Mouse (Mus musculus): ENCODE data around the gene Spsb1. TPM values are rescaled to one million over a fixed set of nuclear protein-coding genes. Genes with fewer than 3 reads are reported as not detected.
A peak's percentile ranks its signal among the peaks of the same experiment; 100 is the strongest.

Gene Spsb1
- polyA plus RNA-seq (2012; rRNA removed): 26.1 and 28.5 TPM in 2 replicates

DNA sequence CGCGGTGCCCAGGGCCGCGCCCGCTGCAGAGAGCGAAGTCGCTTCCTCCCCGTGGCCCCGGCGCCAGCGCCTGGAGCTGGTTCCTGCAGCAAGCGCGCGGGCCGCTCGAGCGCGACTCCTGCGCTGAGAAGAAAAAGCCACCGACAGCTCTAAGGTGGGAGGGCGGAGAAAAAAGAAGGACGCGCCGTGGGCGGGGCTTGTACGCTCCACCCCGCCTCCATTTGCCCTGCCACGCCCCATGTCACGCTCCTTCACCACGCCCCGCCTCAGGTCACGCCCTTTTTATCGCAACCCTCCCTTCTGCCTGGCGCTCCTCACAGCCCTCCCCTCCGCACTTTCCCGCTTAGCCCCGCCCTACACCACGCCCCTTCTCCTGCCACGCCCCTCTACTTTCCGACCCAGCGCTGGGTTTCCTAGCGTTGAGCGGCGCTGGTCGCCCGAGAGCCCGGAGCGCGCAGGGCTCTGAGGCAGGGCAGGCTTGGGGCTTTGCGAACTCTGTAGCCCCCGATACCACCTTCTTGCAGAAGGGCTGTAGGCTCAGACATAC, at the start of gene Spsb1:
TSS of gene Spsb1 (minus strand) at position 151 of the 547 bp plus-strand sequence.
- no peak for DNase-seq (ENCODE audit: low read depth)

- no peak for DNase-seq (ENCODE audit: low read depth)
These were observed 48.8 kb upstream of the Spsb1 start for GRCm38 (mm10) chr4:150003641-150004040.

GRCm38 (mm10) chr4:150003021-150003580, 48.3 kb upstream of the Spsb1 start:
- DNase-seq (ENCODE audit: low read depth): no peak

DNA sequence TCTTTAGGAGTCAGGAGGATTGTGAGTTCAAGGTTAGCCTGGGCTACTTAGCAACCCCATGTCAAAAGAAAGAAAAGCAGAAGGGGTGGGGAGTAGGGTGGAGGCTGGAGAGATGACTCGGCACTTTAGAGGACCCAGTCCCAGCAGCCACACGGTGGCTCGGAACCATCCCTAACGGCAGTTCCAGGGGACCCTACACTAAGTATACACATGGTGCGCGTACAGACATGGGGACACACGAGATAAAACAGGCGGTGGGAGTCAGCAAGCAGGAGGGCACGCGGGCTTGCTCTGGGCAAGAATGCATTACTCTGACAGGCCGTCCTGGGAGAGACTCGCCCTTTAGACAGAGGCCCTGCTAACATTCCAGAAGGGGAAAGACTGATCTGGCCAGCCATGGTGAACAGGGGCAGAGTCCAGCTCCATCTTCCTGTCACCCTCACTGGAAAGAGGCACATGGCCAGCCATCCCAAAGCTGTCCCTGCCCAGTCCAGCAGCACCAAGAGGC, 47.2 kb upstream of the Spsb1 start:
- no peak for DNase-seq (ENCODE audit: low read depth)

DNA sequence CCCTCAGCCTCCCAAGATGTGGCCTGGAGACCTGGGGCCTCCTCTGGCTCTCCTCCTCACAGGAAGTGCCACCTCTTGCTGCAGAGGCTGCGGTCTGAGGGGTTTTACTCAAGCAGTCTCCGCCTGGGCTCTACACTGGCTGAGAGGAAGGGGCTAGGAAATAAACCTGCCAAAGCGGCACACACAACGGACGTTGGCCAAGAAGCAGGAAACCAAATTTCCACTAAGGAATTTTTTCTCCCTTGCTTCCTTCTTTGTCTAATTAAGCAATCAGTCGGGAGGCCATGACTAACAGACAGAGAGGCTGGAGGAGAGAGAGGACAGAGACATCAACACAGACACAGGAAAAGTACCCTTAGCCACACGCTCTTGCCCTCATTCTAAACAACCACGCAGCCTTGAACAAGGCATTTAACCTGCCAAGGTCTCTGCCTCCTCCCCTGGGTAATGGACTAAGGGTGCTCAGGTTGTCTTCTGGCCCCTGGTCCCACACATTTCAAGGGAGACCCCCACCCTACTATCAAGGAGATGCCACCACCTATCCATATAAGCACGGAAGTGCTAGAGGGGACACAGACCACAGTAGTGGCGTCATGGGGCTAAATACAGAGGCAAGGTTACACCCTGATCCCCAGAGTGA, 46.5 kb upstream of the Spsb1 start:
- DNase-seq (ENCODE audit: low read depth): no peak

DNA sequence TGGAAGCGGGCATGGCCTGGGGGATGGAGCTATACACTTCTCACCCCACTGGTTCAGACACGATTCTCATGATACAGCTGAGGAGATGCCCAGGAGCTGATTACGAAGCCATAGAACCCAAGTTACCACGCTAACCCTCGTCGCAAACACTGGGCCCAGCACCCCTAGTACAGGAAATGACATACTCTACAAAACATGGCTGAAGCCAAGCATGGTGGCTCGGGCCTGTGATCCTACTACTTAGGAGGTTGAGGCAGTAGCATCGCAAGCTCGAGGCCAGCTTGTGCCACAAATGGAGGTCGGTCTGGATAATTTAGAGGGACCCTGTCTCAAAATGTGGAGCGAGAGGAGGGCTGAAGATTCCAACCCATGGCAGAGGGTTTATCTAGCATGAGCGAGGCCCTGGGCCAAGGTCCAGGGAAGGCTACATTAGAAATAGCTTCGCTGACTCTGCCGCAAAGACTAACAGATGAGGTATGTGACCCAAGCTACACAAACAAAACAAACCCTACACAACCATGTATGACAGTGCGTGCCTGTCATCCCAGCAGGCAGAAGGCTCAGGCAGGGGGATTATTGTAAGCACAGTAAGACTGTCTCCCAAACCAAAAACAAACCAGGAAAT, 45.2 kb upstream of the Spsb1 start:
- no peak for DNase-seq (ENCODE audit: low read depth)

DNA sequence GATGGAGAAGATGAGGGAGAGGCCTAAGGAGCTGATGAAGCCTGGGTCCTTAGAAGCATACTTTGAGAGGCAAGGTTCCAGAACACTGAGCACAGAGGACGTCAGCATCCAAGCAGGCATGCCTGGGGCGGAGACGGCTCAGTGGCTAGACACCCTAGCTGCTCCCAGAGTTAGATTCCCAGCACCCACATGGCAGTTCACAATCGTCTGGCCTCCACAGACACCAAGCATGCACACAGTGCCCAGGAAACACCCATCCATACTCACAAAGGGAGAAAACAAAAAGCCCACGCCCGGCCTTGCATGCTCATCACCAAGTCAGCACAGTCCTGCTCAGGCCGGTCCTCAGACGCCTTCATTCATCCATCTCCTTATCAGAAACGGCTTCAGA, 44.7 kb upstream of the Spsb1 start:
- no peak for DNase-seq (ENCODE audit: low read depth)

DNA sequence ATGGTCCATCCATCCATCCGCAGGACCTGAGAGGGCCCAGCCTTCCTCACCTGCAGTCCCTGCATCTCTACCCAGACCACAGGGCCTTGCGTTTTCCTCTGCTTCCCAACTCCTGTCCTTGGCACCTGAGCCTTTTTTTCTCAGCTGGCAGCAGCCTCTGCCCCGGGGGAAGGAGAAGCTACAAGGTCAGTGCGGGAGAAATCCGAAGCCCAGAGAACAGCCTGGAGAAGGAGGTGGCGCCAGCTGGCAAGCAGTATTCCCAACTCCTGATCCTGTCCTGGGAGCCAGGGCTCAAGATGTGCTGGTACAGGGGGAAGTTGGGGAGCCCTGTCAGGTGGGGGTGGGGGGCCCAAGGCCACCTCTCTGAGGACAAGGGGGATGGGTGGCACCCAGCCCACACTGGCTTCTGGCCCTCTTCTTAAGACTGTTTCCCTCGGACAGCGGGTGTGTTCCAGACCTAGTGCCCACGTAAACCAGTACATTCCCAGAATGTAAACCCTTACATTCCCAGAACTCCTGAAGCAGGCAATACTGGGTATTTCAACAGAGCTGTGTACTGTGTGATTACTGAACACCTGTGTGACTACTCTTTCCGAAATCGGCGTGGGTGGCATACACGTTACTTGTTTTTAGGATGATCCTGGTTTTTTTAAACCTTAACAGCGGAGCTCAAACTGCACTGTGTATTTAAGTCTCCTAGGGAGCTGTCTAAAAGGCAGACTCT, 44.1 kb upstream of the Spsb1 start:
- peak; percentile 90 for DNase-seq (ENCODE audit: low read depth)

DNA sequence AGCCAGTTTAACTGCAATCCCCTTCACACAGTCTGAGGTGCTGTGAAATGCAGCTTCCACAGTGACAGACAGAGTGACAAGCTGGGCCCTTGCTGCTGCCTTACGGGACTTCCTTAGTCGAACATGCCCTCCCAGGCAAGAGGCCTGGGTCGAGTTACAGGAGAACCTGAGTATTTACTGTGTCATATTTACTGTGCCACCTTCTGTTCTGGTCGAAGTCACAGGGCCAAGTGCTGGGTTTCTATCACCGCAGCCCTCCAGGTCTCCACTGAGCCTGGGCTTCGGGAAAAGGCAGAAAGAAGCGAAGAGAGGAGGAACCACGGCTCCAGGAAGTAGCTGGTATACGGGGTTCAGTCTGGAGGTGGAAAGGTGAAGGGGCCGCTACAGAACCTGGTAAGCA, 43.2 kb upstream of the Spsb1 start:
- no peak for DNase-seq (ENCODE audit: low read depth)

DNA sequence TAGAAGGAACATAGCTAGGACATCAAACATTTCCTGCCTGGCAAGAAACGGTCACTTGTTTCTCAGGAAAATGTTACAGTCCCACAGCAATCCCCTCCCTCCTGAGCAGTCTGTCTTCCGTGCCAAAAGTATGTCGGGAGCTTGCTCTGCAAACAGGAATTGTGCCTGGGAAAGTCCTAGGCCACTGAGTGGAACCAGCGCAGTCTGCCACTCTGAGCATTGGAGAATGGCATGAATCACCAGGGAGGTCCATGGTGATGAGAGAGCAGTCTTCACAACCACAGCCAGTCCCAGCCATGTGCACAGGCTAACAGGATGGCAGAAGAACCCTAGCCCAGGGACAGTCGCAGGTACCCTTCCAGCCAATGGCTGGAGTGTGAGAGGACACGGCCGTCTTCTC, 41.6 kb upstream of the Spsb1 start:
- no peak for DNase-seq (ENCODE audit: low read depth)

DNA sequence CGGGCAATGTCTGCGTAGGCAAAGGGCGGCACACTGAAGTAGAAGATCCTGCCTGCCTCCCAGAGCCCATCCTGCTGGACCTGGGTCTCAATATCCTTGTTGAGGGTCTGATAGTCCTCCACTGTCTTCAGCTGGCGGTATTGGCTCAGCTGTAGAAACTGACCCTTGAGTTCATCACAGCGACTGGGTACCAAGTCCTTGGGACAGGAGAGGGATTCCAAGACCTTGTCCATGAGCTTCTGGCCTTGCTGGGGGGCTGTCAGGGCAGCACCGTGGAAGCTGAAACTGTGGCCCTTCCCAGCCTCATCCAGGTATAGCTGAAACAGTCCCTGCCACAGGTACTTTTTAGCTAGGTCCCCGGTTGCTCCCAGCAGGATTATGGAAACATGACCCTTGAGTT, 41.1 kb upstream of the Spsb1 start:
- DNase-seq (ENCODE audit: low read depth): no peak

DNA sequence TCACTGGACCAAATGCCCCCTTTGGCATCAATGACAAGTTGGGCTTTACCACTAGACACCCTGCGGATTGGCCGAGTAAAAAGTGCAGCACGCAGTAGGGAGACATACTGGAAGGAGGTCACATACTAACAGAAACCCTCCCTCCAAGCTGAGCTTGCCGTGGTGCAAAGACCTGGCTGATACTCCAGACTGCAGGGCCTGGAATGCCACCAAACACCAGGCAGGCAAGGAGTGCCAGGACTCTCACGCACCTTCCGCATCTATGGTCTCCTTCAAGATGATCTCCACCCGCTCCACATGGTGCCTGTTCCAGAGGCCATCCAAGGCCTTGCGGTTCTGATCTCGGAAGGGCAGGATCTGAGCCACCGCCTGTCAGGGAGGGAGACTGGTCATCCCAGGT, 39.4 kb upstream of the Spsb1 start:
- no peak for DNase-seq (ENCODE audit: low read depth)

- DNase-seq (ENCODE audit: low read depth): no peak
These were observed 37.8 kb upstream of the Spsb1 start for GRCm38 (mm10) chr4:149992670-149993032.

DNA sequence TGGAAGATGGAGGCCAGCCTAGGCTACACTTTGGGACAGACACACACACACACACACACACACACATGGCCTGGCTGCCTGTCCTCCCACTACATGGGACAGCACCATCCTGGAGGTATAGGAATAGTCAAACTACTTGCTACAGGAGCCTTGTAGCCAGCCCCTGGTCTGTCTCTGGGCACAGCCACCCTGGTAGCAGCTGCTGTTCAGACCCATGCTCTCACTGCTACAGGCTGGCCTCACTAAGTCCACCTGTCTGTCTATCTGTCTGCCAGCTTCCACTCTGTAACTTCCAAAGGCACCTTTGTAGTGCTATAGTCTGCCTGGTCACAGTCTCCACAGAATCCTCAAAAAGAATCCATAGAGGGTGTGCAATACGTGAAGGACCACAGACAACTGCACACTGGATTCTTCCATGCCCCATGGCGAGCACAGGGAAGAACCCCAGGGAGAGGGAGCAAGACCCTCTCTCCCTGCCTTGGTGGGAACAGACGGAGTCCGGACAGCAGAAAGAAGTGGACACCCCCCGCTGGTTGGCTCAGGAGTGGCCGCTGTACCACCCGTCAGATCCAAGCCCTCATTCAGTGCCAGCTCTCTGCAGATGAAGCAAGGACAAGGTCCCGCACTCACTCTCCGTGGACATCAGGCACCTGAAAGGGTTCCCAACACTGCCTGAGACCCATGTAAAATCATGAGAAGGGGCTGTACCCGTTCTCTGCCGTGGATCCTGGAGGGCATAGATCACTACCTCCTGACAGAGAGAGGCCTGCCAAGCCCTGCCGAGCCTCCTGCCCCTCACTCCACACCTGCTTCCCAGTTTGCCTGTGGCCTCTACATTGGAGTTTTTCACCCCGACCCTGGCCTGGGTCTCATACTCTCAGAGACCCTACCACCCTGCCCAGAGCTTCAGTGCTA, 37.2 kb upstream of the Spsb1 start:
- no peak for DNase-seq (ENCODE audit: low read depth)

DNA sequence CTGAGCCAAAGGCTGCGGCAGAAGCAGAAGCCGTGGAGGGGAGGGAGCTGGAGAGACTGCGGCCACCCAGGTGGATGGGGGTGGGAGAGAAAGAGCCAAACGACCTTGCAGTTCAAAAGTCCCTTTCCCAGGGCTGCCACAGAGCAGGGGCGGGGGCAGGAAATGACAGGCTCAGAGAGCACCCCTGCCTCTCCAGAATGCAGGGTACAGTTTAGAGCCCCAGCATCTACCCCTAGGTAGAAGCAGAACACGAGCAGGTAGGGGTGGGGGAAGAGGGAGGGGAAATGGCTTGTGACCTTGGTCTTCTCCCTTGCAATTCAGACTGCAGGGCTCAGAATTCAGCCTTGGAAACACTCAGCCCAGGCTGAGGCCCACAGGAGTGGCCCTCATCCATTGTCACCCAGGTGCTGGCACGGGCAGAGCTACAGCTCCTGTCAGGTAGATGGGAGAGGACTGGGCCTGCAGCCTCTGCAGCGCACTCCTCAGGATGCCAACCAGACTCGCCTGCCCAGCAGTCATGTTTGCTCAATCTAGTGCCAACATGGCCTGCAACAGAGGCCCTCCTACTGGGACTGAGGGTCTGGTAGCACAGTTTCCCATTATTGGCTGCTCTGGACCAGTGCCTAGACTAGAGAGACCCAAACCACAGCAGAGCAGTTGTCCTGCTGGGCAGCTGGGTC, 36.3 kb upstream of the Spsb1 start:
- no peak for DNase-seq (ENCODE audit: low read depth)

DNA sequence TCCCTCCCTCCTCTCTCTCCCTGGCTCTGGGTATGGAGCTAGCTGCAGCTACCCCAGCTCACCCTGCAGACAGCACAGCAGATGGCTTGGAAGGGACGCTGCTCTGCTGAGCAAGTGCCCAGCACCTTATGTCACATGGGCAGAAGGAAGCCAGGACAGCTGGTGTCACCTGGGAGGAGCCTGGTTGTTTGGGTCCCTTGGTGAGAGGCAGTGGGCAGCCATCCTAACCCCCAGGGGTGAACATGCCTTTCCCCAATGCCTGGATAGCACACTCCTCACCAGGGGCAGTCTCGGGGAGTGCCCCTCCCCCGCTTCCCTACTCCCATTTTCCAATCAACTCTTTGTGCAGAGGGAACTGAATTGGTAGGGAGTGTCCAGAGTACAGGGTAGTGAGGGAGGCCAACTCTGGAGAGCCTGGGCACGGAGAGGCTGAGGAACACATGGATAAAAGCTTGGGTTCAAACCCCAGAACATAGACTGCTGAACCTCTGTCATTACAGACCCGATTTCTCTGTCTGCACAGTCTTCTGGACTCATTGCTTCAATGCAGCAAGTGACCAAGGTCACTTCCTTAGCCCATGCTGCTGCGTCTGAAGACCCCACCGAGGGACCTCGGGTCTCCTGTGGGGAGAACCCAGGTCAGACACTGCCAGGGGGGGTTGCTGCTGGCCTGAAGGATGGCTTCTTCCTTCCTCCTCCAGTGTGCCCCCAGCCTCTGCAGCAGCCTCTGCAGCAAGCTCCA, 35.5 kb upstream of the Spsb1 start:
- DNase-seq (ENCODE audit: low read depth): no peak

- no peak for DNase-seq (ENCODE audit: low read depth)
These were observed 34.2 kb upstream of the Spsb1 start for GRCm38 (mm10) chr4:149988931-149989556.

GRCm38 (mm10) chr4:149988301-149988700, 33.5 kb upstream of the Spsb1 start:
- DNase-seq (ENCODE audit: low read depth): no peak

DNA sequence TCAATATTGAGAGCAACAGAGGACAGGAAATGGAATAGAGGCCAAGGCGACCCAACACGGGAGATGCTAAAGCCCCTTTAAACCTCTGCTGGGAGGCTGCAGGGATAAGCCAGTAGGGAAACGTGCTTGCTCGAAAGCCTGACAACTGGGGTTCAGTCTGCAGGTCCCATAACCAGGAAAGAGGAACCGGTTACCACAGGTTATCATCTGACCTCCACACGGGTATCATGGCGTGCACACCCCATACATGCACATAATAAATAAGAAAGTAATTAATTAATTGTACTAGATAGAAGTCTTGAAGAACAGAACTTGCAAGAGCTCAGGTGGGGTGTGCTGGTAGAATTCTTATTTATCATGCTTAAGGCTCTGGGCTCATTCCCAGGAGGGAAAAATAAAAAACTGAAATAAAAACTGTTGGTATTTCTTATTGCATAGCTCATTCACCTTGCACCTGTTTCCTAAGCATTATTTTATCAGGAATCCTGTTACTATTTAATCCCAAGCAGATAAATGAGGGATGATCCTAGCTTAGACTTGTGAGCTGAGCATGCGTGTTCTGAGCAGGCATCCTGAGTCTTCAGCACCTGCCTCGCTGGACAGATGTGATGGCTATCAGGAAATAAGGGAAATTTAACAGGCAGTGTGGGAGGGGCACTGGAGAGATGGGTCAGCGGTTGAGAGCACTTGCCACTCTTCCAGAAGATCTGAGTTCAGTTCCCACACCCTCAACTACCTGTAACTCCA, 32.0 kb upstream of the Spsb1 start:
- no peak for DNase-seq (ENCODE audit: low read depth)

Measured in gonadal fat pad, adult 2 months (tissue).